Mouse (Mus musculus): ENCODE results near the gene Fgd3. TPM values are rescaled to one million over a fixed set of nuclear protein-coding genes. Genes with fewer than 3 reads are reported as not detected.

Gene Fgd3
- total RNA-seq (2021) = 1 to 10 TPM; 5.3 to 6.0 TPM
- long read RNA-seq, experiment 1 = 0 reads
- long read RNA-seq, experiment 2, partial matches to known transcripts = 0 of 1 reads
- long read RNA-seq, experiment 2, other reads (novel, unspliced or antisense) = 1 of 1 reads

DNA sequence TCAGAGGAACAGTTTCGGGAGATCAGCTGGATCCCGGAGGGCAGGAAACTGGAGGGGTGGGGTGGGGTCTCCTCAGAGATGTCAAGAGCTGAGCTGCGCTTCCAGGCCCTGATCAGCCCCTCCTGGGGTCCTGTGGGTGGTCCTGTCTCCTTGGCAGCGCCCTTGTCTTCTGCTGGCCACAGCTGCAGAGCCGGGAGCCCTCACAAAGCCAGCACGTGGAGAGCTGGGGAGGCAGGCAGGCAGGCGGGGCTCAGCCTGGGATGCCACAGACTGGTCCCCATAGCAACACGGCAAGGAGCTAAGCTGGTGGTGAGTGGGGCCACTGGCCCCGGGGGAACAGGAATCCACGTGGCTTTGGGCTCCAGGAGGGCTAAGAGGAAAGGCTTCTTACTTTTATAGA is at the start of gene Fgd3:
Gene Fgd3, minus strand, starts transcription at position 272 of the 400 bp plus-strand sequence.
- DNase-seq (ENCODE audit: low spot score in 2 of 2) = no peak

DNA sequence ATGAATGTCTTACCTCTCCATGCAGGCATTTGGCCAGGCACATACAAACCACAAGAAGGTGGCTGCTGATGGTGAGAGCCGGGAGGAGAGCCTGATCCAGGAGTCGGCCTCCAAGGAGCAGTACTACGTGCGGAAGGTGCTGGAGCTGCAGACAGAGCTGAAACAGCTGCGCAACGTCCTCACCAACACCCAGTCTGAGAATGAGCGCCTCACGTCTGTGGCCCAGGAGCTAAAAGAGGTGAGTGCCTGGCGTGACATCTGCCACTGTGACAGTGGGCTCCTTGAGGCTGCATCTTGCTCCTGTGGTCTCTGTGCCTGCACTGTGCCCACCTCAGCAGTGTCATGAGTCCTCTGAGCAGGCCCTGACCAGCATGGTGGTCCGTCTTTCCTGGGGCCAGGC is 49.3 kb upstream of the Fgd3 start:
- no peak for DNase-seq (ENCODE audit: low spot score in 2 of 2)

GRCm38 (mm10) chr13:49367657-49368440 is 47.7 kb upstream of the Fgd3 start:
- DNase-seq (ENCODE audit: low spot score in 2 of 2) = no peak

DNA sequence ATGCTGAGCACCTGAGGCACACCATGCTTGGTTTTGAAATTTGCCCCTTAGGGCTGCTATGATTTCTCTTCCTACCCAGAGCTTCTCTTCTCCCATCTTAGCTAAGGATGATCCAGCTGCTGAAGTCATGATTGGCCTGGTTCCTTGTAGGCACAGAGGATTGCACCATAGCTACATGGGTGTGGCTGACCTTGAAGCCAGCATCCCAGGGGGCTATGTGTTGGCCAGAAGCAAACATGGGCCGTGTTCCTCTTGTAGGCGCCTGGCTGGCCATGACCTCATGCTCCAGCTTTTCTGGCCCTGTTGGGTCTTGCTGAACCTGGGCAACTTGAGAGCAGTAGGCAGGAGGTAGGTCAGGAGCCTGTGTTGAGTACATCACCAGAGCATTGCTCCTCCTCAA is 44.6 kb upstream of the Fgd3 start:
- DNase-seq (ENCODE audit: low spot score in 2 of 2) = no peak

DNA sequence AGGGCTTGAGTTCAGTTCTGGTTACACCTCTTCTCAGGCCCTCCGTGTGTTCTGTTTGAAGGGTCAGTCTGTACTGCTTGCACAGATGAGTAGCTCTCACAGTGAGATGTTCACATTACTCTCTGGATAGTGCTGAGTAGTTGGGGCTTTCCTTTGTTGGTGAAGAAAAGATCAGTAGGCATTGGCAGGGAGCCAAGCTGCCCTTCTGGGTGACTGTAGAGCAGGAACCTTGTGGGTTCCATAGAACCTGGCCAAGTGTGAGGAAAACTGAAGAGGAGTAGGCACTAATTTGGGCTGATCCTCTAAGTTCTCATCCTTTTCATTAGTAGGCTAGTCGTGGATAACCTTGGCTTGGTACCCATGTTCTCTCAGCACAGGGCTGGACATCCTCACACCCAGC is 42.7 kb upstream of the Fgd3 start:
- DNase-seq (ENCODE audit: low spot score in 2 of 2) = no peak

- DNase-seq (ENCODE audit: low spot score in 2 of 2) = no peak
Measured at GRCm38 (mm10) chr13:49362364-49362763, 42.3 kb upstream of the Fgd3 start.

DNA sequence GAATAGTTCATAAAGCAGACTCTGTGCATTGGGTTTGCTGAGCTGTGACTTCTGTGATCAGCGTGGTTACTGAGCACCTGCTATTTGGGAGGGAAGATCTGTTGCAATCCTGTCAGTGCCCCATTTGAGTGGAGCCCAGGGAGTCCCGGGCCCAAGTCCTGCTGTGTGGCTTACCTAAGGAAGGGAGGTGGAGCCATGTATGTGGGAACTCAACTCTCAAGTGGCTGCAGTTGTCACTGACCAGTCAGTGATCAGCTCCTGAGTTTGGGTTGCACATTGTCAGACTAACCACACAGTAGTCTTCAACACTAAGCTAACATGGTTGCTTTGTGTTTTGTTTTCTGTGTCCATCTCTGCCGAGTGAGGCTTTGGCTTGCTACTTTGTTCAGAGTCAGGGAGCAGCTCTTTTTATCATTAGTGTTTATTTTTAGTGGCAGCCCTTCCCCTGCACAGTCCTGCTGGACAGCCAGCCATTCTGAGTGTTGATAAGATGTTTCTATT is 40.8 kb upstream of the Fgd3 start:
- DNase-seq (ENCODE audit: low spot score in 2 of 2) = no peak

GRCm38 (mm10) chr13:49358184-49358583 is 38.1 kb upstream of the Fgd3 start:
- DNase-seq (ENCODE audit: low spot score in 2 of 2) = no peak

- DNase-seq (ENCODE audit: low spot score in 2 of 2) = no peak
Measured at GRCm38 (mm10) chr13:49357367-49358026, 37.4 kb upstream of the Fgd3 start.

- no peak for DNase-seq (ENCODE audit: low spot score in 2 of 2)
Measured at GRCm38 (mm10) chr13:49356090-49356489, 36.0 kb upstream of the Fgd3 start.

DNA sequence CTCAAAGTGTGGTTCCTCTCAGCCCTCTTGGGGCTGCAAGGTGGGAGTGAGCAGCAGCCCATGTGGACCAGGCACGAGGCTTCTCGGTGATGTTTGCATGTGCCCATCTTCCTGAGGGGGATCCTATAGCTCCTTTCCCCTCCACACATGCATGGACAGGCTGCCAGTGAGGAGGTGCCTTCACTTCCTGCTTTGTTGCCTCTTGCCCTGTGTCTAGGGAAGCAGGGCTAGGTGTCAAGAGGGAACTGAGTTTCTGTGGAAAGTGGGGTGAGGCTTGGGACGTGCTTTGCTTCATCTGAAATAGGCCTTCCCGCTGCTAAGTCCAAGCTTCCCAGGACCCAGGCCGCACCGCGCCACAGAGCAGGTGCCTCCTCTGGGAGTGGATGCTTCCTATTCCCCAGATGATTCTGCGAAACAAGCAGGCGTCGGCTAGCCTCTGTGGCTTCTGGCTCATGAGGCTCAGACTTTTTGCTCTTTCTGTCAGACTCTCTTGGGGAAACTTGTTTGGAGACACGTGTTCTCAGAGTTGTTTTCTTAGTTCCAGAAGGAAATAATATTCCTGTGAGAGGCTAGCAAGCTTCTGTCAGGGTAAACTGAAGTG is 35.5 kb upstream of the Fgd3 start:
- DNase-seq (ENCODE audit: low spot score in 2 of 2) = no peak

DNA sequence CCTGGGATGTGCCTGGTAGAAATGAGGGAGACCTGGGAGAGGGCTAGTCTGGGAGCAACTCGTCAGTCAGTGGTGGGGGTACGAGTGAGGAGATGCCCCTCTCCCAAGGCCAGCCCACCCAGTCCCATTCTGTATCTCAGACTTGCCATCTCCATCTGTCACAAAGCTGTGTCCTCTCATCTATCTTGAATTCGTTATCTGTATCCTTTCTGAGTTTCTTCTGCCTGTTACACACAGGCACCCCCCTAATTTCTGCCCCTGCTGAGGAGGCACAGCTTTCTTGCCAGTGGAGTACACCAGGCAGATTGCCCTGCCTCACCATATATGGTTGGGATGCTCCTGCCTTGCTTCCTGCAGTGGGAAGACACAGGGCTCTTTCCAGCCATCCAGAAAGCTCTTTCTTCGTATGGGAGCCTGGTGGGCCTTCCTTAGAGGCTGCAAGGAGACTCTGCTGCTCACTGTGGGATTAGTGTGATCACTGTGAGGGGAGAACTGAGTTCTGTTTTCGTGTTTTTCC is 33.9 kb upstream of the Fgd3 start:
- no peak for DNase-seq (ENCODE audit: low spot score in 2 of 2)

- no peak for DNase-seq (ENCODE audit: low spot score in 2 of 2)
Measured at GRCm38 (mm10) chr13:49353422-49353821, 33.3 kb upstream of the Fgd3 start.

- DNase-seq (ENCODE audit: low spot score in 2 of 2) = no peak
Measured at GRCm38 (mm10) chr13:49352581-49353159, 32.6 kb upstream of the Fgd3 start.

GRCm38 (mm10) chr13:49349836-49350505 is 29.9 kb upstream of the Fgd3 start:
- no peak for DNase-seq (ENCODE audit: low spot score in 2 of 2)

DNA sequence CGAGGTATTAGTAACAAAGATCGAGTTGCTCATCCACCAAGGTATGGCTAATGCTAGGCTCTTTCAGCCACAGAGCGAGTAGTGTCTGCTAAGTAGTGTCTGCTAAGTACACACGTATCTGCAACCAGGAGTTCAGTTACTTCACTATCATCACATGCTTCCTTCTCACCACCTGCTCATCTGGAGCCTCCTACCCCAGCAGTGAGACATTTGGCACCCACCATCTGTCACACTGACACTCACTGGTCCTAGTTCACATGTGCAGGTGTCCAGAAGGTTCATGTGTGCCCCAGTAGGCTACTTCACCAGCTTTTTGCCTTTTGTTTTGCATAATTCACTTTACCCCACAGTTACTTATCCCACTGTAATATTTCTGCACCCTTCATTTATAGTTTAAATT is 29.2 kb upstream of the Fgd3 start:
- no peak for DNase-seq (ENCODE audit: low spot score in 2 of 2)

DNA sequence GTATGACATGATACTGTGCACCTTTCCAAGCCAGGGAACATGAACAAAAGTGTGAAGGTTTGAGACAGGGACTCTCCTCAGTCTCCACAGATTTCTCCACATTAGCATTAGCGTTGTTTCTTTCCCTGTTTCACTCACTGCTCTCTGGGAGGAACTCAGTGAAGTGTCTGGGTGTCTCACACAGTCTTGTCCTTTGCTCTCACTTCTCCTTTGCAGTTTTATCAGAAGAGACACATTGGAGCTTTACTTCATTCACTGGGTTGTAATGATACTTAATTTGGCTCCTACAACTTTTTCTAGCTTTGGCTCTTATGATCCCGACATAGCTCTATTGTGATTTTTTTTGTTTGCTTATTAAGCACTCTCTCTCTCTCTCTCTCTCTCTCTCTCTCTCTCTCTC is 28.4 kb upstream of the Fgd3 start:
- no peak for DNase-seq (ENCODE audit: low spot score in 2 of 2)

DNA sequence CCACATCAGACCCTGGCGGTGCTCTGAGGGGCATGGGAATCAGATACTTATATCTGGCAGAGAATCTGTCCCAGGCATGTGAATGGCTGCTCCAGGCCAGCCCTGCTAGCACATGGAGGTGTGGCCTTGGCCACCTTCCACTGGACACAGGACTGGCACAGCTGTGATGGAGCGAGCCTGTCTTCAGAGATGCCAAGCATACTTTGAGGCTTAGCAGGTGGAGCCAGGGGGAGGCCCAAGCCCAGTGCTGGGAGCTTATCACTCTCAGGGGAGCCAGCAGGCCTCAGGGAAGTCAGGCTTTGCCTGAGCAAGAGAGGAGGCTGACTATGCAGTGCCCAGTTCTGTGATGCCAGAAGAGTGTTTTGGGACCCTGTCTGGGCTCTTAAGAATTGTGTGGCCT is 25.4 kb upstream of the Fgd3 start:
- no peak for DNase-seq (ENCODE audit: low spot score in 2 of 2)

- no peak for DNase-seq (ENCODE audit: low spot score in 2 of 2)
Measured at GRCm38 (mm10) chr13:49344567-49344966, 24.5 kb upstream of the Fgd3 start.

- no peak for DNase-seq (ENCODE audit: low spot score in 2 of 2)
Measured at GRCm38 (mm10) chr13:49342723-49343100, 22.6 kb upstream of the Fgd3 start.
